Mouse (Mus musculus) lung, postnatal 0 days (tissue): ENCODE measurements around the gene Tmem186.

Source experiments
- CTCF ChIP-seq: IDR thresholded peaks from 2 replicates; pipeline ENCODE4 v1.5.1; 2016; ENCODE audit warnings: antibody characterized with exemption, mild to moderate bottlenecking
- EP300 ChIP-seq: IDR thresholded peaks from 2 replicates; pipeline ENCODE4 v1.6.1; 2016; ENCODE audit warnings: antibody characterized with exemption, mild to moderate bottlenecking, control low read depth

DNA sequence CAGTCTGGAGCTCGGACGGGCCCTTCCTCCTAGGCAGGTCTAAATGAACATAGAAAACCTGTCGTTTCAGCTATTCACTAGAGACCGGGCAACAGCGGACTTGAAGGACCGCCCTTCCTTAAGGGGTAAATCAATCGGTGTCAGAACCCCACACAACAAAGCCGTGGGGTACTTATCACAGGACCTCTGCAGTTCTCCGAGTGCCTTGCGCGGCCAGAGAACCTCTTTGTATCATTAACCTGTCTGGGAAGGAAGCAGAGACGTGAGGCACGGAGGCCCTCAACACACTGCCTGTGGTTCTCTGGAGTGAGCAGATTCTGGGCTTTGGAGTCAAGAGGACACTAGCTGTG is 670 bp downstream of the Tmem186 start:
- TF ChIP-seq CTCF = no peak
- TF ChIP-seq EP300 = no peak
